Mouse (Mus musculus) hindbrain, embryonic 14.5 days (tissue): ENCODE results near the gene Pign. TPM values are rescaled to one million over a fixed set of nuclear protein-coding genes. Genes with fewer than 3 reads are reported as not detected.

Experiments used
- microRNA-seq: library from miRNA; unstranded; fragments of <30 nt; microRNA quantifications from one replicate; pipeline ENCODE4, GENCODE M21; 2016
- polyA plus RNA-seq: library from polyadenylated mRNA; unstranded; fragments of >200 nt; fragmentation: Nextera tagmentation; extraction: Ambion mirVana; gene quantifications from 2 replicates; pipeline ENCODE4 v1.2.1, GENCODE M21; 2014

The Pign gene
- polyA plus RNA-seq, 1 experiment from 2014 or later, result 14.8 TPM

Small RNAs within 50 kb of the gene (microRNA-seq; reads per million reads assigned to microRNA genes)
- gene Gm22426, result not detected

Other genes starting within 250 kb of the Pign start
- 48.5 and 54.2 TPM in 2 replicates for gene Relch, start 184 bp upstream of the Pign start, polyA plus RNA-seq
- 0.67 and 1.0 TPM in 2 replicates for gene Tnfrsf11a, start 117.0 kb upstream of the Pign start, polyA plus RNA-seq